Mouse (Mus musculus) thymus, postnatal 0 days (tissue): ENCODE measurements at regions not wholly inside any gene's neighbourhood (a gene's known extent, or its start where the extent isn't known, plus 50 kb on each side); places are given as distances from the start of the nearest gene placed in this dataset.
"Not testable (repeated sequence)": the region's sequence is repeated elsewhere in the genome, so short reads cannot be mapped to it uniquely, and the experiment has no call there.

Experiments
- DNase-seq: peaks from one replicate; pipeline ENCODE4 v3.0.0-alpha.2; 2015; ENCODE audit warnings: low spot score

- peak; percentile 49 for DNase-seq
Measured at GRCm38 (mm10) chr3:68794380-68795014, 74.9 kb upstream of the 1110032F04Rik start.

GRCm38 (mm10) chr3:68795641-68796040 lies 73.7 kb upstream of the 1110032F04Rik start:
- DNase-seq, result no peak

GRCm38 (mm10) chr3:68798408-68798807 lies 71.0 kb upstream of the 1110032F04Rik start:
- DNase-seq, result not testable (repeated sequence)

- DNase-seq, result no peak
Measured at GRCm38 (mm10) chr3:68808866-68809265, 60.5 kb upstream of the 1110032F04Rik start.

GRCm38 (mm10) chr3:68813461-68813860 lies 55.9 kb upstream of the 1110032F04Rik start:
- no peak for DNase-seq

- DNase-seq, result no peak
Measured at GRCm38 (mm10) chr3:68814011-68814690, 55.2 kb upstream of the 1110032F04Rik start.

GRCm38 (mm10) chr3:68815621-68816020 lies 53.8 kb upstream of the 1110032F04Rik start:
- DNase-seq, result no peak

GRCm38 (mm10) chr3:68817321-68817720 lies 52.1 kb upstream of the 1110032F04Rik start:
- no peak for DNase-seq
